Mouse (Mus musculus) cerebellum, postnatal 14 days (tissue): ENCODE results near the gene Tln2.

Source experiments
- DNase-seq, 2 experiments: peaks; one replicate each; pipeline ENCODE4 v3.0.0; 2021; ENCODE audit warnings: mixed read lengths in 2 of 2

The Tln2 gene

GRCm38 (mm10) chr9:67196609-67197008 lies 362.9 kb downstream of the Tln2 start:
- no peak for DNase-seq

GRCm38 (mm10) chr9:67195306-67195705 lies 364.2 kb downstream of the Tln2 start:
- DNase-seq = no peak

GRCm38 (mm10) chr9:67191488-67192331 lies 367.8 kb downstream of the Tln2 start:
- peak in 1 of 2 experiments; percentile 3 for DNase-seq

DNA sequence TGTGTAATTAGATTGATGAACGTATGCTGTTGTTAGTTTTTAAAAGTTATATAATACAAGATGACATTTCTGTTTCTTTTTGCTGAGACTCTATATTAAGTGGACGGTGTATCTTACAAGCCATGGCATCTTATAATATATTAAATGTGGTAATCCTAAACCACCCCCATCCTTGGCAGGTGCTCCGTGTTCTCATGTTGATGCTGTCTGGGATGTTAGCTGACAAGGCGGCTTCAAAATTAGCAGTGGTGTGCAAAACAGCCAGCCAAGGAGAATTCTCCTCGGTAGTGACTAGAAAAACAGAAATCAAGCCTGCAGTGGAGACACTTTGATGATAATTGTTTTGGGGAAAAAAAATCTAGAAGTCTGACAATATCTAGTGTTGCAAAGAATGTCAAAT lies 371.8 kb downstream of the Tln2 start:
- no peak for DNase-seq

- DNase-seq = no peak
Observed at GRCm38 (mm10) chr9:67187182-67187581, 372.3 kb downstream of the Tln2 start.

GRCm38 (mm10) chr9:67184556-67184955 lies 374.9 kb downstream of the Tln2 start:
- DNase-seq = no peak

DNA sequence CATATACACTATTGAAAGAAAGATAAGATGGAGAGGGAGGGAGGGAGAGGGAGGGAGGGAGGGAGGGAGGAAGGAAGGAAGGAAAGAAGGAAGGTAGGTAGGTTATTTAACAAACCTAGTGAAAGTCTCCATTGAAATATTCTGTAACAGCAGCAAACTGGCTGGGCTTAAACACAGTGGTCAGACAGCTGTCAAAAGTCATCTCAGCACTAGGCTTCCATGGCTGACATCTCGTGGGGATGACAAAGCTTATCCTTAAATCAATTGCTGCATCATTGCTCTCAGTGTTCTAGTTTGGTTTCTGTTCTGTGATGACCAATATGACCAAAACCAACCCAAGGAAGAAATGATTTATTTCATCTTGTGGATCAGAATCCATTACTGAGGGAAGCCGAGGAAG lies 376.0 kb downstream of the Tln2 start:
- DNase-seq = no peak

GRCm38 (mm10) chr9:67182006-67182405 lies 377.5 kb downstream of the Tln2 start:
- no peak for DNase-seq

DNA sequence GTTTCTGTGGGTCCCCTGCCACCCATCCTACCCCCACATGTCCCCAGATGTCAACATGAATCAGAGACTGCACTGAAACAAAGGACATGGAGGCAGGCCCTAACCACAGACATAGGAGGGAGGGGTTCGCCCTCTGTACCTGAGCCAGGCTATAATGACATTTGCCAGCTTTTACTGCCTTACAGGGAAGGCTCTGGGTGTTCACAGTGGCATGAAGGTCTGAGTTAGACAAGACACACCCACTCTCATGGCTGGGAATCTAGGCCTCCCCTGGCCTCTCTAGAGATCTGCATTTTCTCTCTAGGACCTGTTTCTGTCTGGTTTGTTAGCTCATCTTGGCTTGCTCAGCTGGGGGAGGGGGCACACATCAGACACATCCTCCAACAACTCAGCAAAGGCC lies 380.8 kb downstream of the Tln2 start:
- DNase-seq = no peak

DNA sequence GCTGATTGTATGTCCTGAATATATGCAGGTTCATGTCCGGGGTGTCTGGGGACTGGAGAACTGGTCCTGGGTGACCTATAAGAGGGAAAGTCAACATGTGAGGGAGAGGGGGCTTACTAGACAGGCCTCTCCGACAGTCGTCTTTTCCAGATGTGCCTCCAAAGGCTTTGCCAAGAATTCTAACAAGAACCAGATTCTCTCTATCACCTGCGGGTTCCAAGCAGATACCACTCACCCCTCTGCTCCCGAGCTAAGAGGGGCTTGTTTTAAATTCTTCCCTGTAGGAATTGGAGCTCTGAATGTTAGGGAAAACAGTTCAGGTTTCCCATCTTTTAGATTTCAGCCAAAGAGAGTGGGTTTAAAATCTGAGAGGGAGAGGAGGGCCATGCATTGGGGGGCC lies 381.3 kb downstream of the Tln2 start:
- DNase-seq = no peak

GRCm38 (mm10) chr9:67176073-67176472 lies 383.4 kb downstream of the Tln2 start:
- no peak for DNase-seq

GRCm38 (mm10) chr9:67173816-67174215 lies 385.7 kb downstream of the Tln2 start:
- DNase-seq = no peak

GRCm38 (mm10) chr9:67173154-67173553 lies 386.3 kb downstream of the Tln2 start:
- no peak for DNase-seq

- DNase-seq = peak in 1 of 2 experiments; percentile 22
Observed at GRCm38 (mm10) chr9:67171409-67171808, 388.1 kb downstream of the Tln2 start.

GRCm38 (mm10) chr9:67170759-67171158 lies 388.7 kb downstream of the Tln2 start:
- no peak for DNase-seq

DNA sequence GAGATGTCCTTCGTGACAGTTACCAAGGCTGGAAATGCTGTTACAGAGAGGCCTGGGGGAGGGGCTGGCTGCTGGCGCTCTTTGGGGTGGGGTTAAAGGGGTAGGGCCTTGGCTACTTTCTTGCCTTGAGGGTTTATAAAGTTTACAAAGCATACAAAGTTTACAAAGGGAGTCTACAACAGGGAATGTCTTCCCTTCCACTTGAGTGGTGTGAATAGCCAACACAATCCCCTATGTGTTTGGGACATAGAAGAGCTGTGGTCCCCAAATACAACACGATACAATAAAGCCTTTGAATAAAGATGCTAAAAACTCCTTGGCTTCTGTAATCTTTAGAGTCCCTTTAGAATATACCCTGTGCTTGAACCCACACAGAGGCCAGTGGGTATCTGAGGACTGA lies 389.5 kb downstream of the Tln2 start:
- DNase-seq = no peak
